Mouse (Mus musculus) hindbrain, embryonic 10.5 days (tissue): ENCODE data around the gene Sec24c. TPM values are rescaled to one million over a fixed set of nuclear protein-coding genes. Genes with fewer than 3 reads are reported as not detected.

Experiments
- DNase-seq: peaks from one replicate; pipeline ENCODE4 v3.0.0-alpha.2; 2017; ENCODE audit warnings: low spot score
- H3K27ac ChIP-seq: fragments of 300-500 bp; sonication (generic); 2 replicates; pipeline ENCODE4 v1.5.1; 2016; ENCODE audit warnings: mild to moderate bottlenecking, moderate library complexity
- H3K27me3 ChIP-seq: fragments of 300-500 bp; sonication (generic); 2 replicates; pipeline ENCODE4 v1.6.1; 2016; ENCODE audit warnings: mild to moderate bottlenecking; ENCODE audit not compliant: poor library complexity, insufficient read depth, severe bottlenecking
- H3K36me3 ChIP-seq: fragments of 300-500 bp; sonication (generic); 2 replicates; pipeline ENCODE4 v1.6.1; 2016; ENCODE audit warnings: mild to moderate bottlenecking, moderate library complexity
- H3K4me1 ChIP-seq: fragments of 300-500 bp; sonication (generic); replicated peaks from 2 replicates; pipeline ENCODE4 v1.6.1; 2016; ENCODE audit warnings: mild to moderate bottlenecking
- H3K4me3 ChIP-seq: fragments of 300-500 bp; sonication (generic); 2 replicates; pipeline ENCODE4 v1.5.1; 2016; ENCODE audit warnings: mild to moderate bottlenecking, moderate library complexity
- H3K9me3 ChIP-seq: fragments of 300-500 bp; sonication (generic); 2 replicates; pipeline ENCODE4 v1.6.1; 2016; ENCODE audit warnings: mild to moderate bottlenecking, moderate library complexity
- WGBS: fragments of 180-500 bp; shearing (Covaris S2); methylation state at CpG from one replicate; pipeline ENCODE4 v1.1.7; 2016; 5-methylcytosine and 5-hydroxymethylcytosine counted together
- polyA plus RNA-seq: library from polyadenylated mRNA; unstranded; fragments of >200 nt; fragmentation: Nextera tagmentation; extraction: Ambion mirVana; gene quantifications from 2 replicates; pipeline ENCODE4 v1.2.1, GENCODE M21; 2016

The Sec24c gene
- polyA plus RNA-seq, 1 experiment from 2014 or later = 111 TPM

GRCm38 (mm10) chr14:20664436-20664835, 9.7 kb upstream of the Sec24c start:
- Histone ChIP-seq H3K27ac (no peak overlapping the region), H3K27me3 (peaks cover 48% of the 10 kb centered on the region), H3K9me3 (no peaks in the 10 kb centered on the region), H3K4me3 (no peak overlapping the region), H3K4me1 (peaks cover 29% of the 10 kb centered on the region), H3K36me3 (no peaks in the 10 kb centered on the region)
- 65% methylated on average over 3 of the region's 3 CpGs for WGBS
- no peak for DNase-seq

DNA sequence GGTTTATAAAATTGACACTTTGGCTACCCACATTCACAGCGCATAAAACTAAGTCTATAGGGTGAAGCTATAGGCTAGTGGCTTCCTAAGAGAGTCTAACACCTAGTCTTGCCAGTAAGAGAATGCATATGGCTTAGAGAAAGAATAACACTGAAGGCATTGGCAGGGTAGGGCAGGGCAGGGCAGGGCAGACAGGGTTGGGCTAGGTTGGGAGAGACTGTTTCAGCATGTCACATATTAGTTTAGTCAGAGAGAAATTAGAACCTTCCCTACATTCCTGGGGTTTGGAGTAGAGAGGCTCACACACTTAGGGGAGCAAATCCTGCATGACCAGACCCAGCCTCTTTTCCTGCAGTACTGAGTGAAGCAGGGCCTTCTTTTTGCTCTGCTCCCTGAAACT, 6.6 kb upstream of the Sec24c start:
- Histone ChIP-seq H3K36me3 (no peaks in the 10 kb centered on the region), H3K27me3 (peaks cover 38% of the 10 kb centered on the region), H3K4me3 (no peak overlapping the region), H3K27ac (no peak overlapping the region), H3K9me3 (no peaks in the 10 kb centered on the region), H3K4me1 (peaks cover 7% of the 10 kb centered on the region; the same call in 1 of the 2 replicates)
- WGBS = 72% methylated on average over 1 of the region's 1 CpGs
- no peak for DNase-seq

GRCm38 (mm10) chr14:20668154-20668810, 5.8 kb upstream of the Sec24c start, which contains the start of gene Synpo2l:
Synpo2l (minus strand) TSS chr14:20668354.
- Histone ChIP-seq H3K27me3 (peaks cover 30% of the 10 kb centered on the region), H3K4me1 (peaks cover 9% of the 10 kb centered on the region; the same call in 1 of the 2 replicates), H3K27ac (no peak within 1 kb of the TSS), H3K9me3 (no peaks in the 10 kb centered on the region), H3K4me3 (no peak within 1 kb of the TSS), H3K36me3 (no peaks in the 10 kb centered on the region)
- 82% methylated on average over 8 of the region's 8 CpGs for WGBS
- no peak for DNase-seq

DNA sequence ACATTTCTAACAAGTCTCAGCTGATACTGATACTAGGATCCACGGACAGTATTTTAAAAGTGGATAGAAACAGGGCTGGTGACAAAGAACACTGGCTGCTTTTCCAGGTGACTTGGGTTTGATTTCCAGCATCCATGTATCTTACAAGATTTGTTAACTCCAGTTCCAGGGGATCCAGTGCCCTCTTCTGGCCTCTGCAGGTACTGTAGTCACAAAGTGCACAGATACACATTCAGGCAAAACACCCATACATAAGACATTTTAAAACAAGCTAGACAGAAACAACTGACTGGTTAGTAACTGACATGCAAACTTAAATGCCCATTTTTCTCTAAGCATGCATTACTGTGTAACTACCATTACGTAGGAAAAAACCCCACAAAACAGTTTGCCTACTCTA, 1.1 kb upstream of the Sec24c start:
- H3K4me3 ChIP-seq = peak overlapping the region; percentile 67
- peaks cover 26% of the 10 kb centered on the region for H3K36me3 ChIP-seq
- no peaks in the 10 kb centered on the region for H3K9me3 ChIP-seq
- peaks cover 3% of the 10 kb centered on the region; the same call in 1 of the 2 replicates for H3K27me3 ChIP-seq
- no peak overlapping the region for H3K27ac ChIP-seq
- 95% methylated on average over 2 of the region's 2 CpGs for WGBS
- H3K4me1 ChIP-seq = peaks cover 19% of the 10 kb centered on the region
- peak; percentile 39 for DNase-seq

DNA sequence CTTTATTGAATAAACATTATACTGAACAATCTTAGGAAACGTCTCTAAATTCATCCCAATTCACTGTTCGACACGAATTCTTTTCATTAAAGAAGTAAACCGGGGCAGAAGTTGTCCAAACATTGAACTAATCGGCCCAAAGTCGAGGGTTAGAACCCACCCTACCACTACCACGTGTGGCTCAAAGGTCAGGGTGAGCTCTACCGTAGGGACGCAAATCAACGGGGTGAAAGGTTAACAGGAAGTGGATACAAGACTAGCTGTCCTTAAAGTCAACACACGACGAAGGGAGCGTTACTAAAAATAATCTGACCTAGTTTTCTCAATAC, 409 bp upstream of the Sec24c start:
- Histone ChIP-seq H3K27me3 (no peaks in the 10 kb centered on the region; the same call in 1 of the 2 replicates), H3K4me1 (peaks cover 19% of the 10 kb centered on the region), H3K9me3 (no peaks in the 10 kb centered on the region), H3K36me3 (peaks cover 34% of the 10 kb centered on the region), H3K4me3 (peak overlapping the region; percentile 67), H3K27ac (peak overlapping the region; percentile 86)
- 11% methylated on average over 13 of the region's 13 CpGs for WGBS
- DNase-seq = peak; percentile 43

DNA sequence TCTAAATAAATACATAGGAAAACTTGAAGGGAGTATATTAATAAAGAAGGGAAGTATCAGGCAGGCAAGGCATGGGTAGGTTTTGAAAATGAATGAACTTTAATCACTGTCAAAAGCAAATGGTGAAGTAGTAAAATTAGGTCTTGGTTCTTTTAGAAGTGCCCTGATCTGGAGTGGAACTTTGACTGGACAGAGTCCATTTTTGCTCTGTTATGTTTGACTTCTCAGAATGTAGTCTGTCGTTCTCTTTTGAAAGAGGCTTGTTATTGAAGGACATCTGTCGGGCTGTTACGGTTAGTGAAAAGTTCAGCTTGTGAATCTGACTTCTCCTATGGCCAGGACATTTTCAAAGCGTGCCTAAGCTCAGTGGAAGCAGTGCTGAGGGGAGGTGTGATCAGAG, 3.8 kb downstream of the Sec24c start:
- DNase-seq = no peak
- peaks cover 76% of the 10 kb centered on the region for H3K36me3 ChIP-seq

GRCm38 (mm10) chr14:20681742-20682141, 7.6 kb downstream of the Sec24c start:
- DNase-seq = no peak
- Histone ChIP-seq H3K4me3 (no peak overlapping the region), H3K36me3 (peaks cover 100% of the 10 kb centered on the region), H3K27me3 (no peaks in the 10 kb centered on the region), H3K4me1 (no peaks in the 10 kb centered on the region), H3K27ac (no peak overlapping the region), H3K9me3 (no peaks in the 10 kb centered on the region)
- WGBS = 93% methylated on average over 2 of the region's 2 CpGs

More for the DNA sequence above, 3.8 kb downstream of the Sec24c start:
- Histone ChIP-seq H3K4me1 (peaks cover 19% of the 10 kb centered on the region), H3K4me3 (no peak overlapping the region), H3K27me3 (no peaks in the 10 kb centered on the region), H3K27ac (no peak overlapping the region), H3K9me3 (no peaks in the 10 kb centered on the region)
- 93% methylated on average over 4 of the region's 4 CpGs for WGBS

DNA sequence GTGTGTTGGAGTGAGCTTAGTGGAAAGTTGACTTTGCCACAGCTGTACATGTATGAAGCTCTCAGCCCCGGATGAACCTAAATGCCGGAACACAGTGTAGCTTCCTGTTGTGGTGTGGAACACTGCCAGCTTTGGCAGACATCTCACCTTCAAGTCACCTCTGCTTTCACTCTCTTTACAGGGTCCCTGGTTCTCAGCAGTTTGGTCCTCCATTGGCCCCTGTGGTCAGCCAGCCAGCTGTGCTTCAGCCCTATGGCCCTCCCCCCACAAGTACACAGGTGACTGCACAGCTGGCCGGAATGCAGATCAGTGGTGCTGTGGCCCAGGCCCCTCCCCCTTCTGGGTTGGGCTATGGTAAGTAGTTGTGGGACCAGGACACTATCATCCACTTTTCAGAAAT, 8.4 kb downstream of the Sec24c start:
- WGBS = 92% methylated on average over 3 of the region's 3 CpGs
- H3K27me3 ChIP-seq = no peaks in the 10 kb centered on the region
- no peaks in the 10 kb centered on the region for H3K4me1 ChIP-seq
- H3K27ac ChIP-seq = no peak overlapping the region
- peaks cover 100% of the 10 kb centered on the region for H3K36me3 ChIP-seq
- H3K9me3 ChIP-seq = no peaks in the 10 kb centered on the region
- no peak for DNase-seq
- no peak overlapping the region for H3K4me3 ChIP-seq

DNA sequence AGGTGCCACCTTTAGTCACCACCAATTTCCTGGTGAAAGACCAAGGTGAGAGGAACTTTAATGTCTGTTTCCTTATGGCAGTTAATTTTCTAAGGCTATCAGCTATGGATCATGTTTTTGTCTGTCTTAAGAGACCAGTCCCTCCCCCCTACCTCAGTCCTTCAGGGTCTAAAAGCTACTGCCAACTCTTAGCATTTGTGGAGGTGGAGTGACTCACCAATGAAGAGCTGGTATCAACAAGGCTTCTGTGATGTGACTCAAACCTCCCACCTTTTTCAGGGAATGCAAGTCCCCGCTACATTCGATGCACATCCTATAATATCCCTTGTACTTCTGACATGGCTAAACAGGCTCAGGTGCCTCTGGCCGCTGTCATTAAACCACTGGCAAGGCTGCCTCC, 12.5 kb downstream of the Sec24c start:
- 93% methylated on average over 3 of the region's 3 CpGs for WGBS
- H3K9me3 ChIP-seq = no peaks in the 10 kb centered on the region
- no peak overlapping the region for H3K4me3 ChIP-seq
- H3K27me3 ChIP-seq = no peaks in the 10 kb centered on the region
- no peak overlapping the region for H3K27ac ChIP-seq
- DNase-seq = no peak
- H3K36me3 ChIP-seq = peaks cover 100% of the 10 kb centered on the region
- H3K4me1 ChIP-seq = no peaks in the 10 kb centered on the region

DNA sequence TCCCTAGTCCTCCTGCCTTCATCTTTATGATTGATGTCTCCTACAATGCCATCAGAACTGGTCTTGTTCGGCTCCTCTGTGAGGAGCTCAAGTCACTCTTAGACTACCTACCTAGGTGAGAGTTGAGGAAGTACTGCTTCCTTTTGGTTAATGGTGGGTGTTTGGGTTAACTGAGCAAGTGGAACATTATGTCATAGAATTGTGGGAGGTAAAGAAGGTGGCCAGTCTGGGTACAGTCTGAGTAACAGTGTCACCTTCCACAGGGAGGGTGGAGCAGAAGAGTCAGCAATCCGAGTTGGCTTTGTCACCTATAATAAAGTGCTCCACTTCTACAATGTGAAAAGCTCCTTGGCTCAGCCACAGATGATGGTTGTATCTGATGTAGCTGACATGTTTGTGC, 14.9 kb downstream of the Sec24c start:
- Histone ChIP-seq H3K27ac (no peak overlapping the region), H3K27me3 (no peaks in the 10 kb centered on the region), H3K36me3 (peaks cover 100% of the 10 kb centered on the region), H3K4me1 (no peaks in the 10 kb centered on the region), H3K4me3 (no peak overlapping the region), H3K9me3 (no peaks in the 10 kb centered on the region)
- 90% methylated on average over 2 of the region's 2 CpGs for WGBS
- DNase-seq = no peak

DNA sequence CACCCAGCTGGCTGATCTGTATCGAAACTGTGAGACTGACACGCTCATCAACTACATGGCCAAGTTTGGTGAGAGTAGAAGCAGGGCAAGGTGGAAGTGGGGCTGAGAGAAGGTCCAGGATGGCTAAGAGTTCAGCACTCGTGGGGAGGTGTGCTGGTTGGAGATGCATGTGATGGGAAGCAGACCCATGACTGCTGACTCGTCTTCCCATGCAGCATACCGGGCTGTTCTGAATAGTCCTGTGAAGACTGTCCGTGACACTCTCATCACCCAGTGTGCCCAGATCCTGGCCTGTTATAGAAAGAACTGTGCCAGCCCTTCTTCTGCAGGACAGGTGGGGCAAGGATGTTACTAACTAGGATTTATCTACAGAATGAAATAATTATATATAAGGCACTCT, 17.7 kb downstream of the Sec24c start:
- no peak for DNase-seq
- H3K27me3 ChIP-seq = no peaks in the 10 kb centered on the region
- peaks cover 78% of the 10 kb centered on the region for H3K36me3 ChIP-seq
- H3K4me3 ChIP-seq = no peak overlapping the region
- peaks cover 21% of the 10 kb centered on the region for H3K4me1 ChIP-seq
- H3K9me3 ChIP-seq = no peaks in the 10 kb centered on the region
- WGBS = 92% methylated on average over 6 of the region's 6 CpGs
- H3K27ac ChIP-seq = no peak overlapping the region

- H3K4me3 ChIP-seq = peak overlapping the region; percentile 93; the same call in 1 of the 2 replicates
- H3K27me3 ChIP-seq = no peaks in the 10 kb centered on the region
- no peaks in the 10 kb centered on the region for H3K9me3 ChIP-seq
- peaks cover 71% of the 10 kb centered on the region for H3K36me3 ChIP-seq
- H3K27ac ChIP-seq = no peak overlapping the region
- DNase-seq = no peak
- peaks cover 40% of the 10 kb centered on the region for H3K4me1 ChIP-seq
- 94% methylated on average over 10 of the region's 10 CpGs for WGBS
Observed at GRCm38 (mm10) chr14:20693589-20694101, 19.5 kb downstream of the Sec24c start.

- Histone ChIP-seq H3K27ac (peak overlapping the region; percentile 97), H3K4me1 (peaks cover 45% of the 10 kb centered on the region), H3K36me3 (peaks cover 71% of the 10 kb centered on the region), H3K4me3 (peak overlapping the region; percentile 93), H3K9me3 (no peaks in the 10 kb centered on the region), H3K27me3 (no peaks in the 10 kb centered on the region)
- DNase-seq = no peak
- WGBS = 50% methylated on average over 13 of the region's 13 CpGs
Observed at GRCm38 (mm10) chr14:20694185-20694883, 20.2 kb downstream of the Sec24c start.
